Mouse (Mus musculus) intestine, embryonic 16.5 days (tissue): ENCODE measurements around the gene Mboat7. TPM values are rescaled to one million over a fixed set of nuclear protein-coding genes. Genes with fewer than 3 reads are reported as not detected.
A peak's percentile ranks its signal among the peaks of the same experiment; 100 is the strongest.

Source experiments
- ATAC-seq: fragments of 200-750 bp; cut with Nextera tagmentation; 2 replicates; pipeline ENCODE4 v1.8.0; 2017; ENCODE audit warnings: moderate TSS enrichment, moderate library complexity
- H3K27ac ChIP-seq: fragments of 300-500 bp; sonication (generic); 2 replicates; pipeline ENCODE4 v1.5.1; 2014; ENCODE audit warnings: mild to moderate bottlenecking, low read length
- H3K27me3 ChIP-seq: fragments of 300-500 bp; sonication (generic); replicated peaks from 2 replicates; pipeline ENCODE4 v1.6.1; 2014; ENCODE audit warnings: low read length, control low read depth, mixed read lengths; ENCODE audit not compliant: control insufficient read depth, insufficient read depth
- H3K36me3 ChIP-seq: fragments of 300-500 bp; sonication (generic); 2 replicates; pipeline ENCODE4 v1.6.1; 2014; ENCODE audit warnings: low read length, control low read depth; ENCODE audit not compliant: control insufficient read depth, insufficient read depth
- H3K4me1 ChIP-seq: fragments of 300-500 bp; sonication (generic); 2 replicates; pipeline ENCODE4 v1.6.1; 2014; ENCODE audit warnings: low read length, control low read depth, mixed read lengths; ENCODE audit not compliant: control insufficient read depth, insufficient read depth
- H3K4me2 ChIP-seq: fragments of 300-500 bp; sonication (generic); 2 replicates; pipeline ENCODE4 v1.6.1; 2014; ENCODE audit warnings: low read depth, low read length, control low read depth
- H3K4me3 ChIP-seq: fragments of 300-500 bp; sonication (generic); 2 replicates; pipeline ENCODE4 v1.5.1; 2014; ENCODE audit warnings: mild to moderate bottlenecking, low read length
- H3K9ac ChIP-seq: fragments of 300-500 bp; sonication (generic); 2 replicates; pipeline ENCODE4 v1.6.1; 2014; ENCODE audit warnings: low read depth, low read length
- H3K9me3 ChIP-seq: fragments of 300-500 bp; sonication (generic); 2 replicates; pipeline ENCODE4 v1.6.1; 2016; ENCODE audit warnings: low read length, control low read depth; ENCODE audit not compliant: control insufficient read depth
- WGBS: fragments of 180-500 bp; shearing (Covaris S2); extraction: QIAGEN DNeasy Blood & Tissue Kit; methylation state at CpG from one replicate; pipeline ENCODE4 v1.1.7; 2014; 5-methylcytosine and 5-hydroxymethylcytosine counted together
- microRNA-seq: library from miRNA; unstranded; fragments of <30 nt; microRNA quantifications from one replicate; pipeline ENCODE4, GENCODE M21; 2016
- polyA plus RNA-seq: library from polyadenylated mRNA; unstranded; fragments of >200 nt; fragmentation: Nextera tagmentation; extraction: Ambion mirVana; gene quantifications from 2 replicates; pipeline ENCODE4 v1.2.1, GENCODE M21; 2015

The Mboat7 gene
- polyA plus RNA-seq, 1 experiment from 2014 or later = 60.7 TPM

DNA sequence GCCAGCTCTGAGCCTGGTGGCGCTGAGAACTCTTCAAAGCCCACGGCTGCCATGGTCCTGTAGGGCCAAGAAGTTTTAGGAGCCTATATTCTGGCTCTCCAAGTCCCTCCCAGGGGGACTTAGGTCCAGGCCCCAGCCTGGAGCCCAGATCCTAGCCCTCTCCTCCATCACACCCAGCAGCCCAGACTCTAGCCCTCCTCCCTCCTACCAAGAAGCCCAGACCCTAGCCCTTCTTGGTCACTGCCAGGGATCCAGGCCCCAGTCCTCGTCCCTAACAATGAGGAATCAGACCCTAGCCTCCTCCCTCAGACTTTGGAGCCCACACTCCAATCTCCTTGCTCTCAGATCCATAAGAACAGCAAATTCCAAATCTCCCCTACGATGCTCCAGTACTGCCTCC is 64.3 kb downstream of the Mboat7 start:
- ATAC-seq = peak; percentile 42
- no peaks in the 10 kb centered on the region for H3K36me3 ChIP-seq
- H3K9me3 ChIP-seq = no peaks in the 10 kb centered on the region
- peaks cover 14% of the 10 kb centered on the region for H3K4me1 ChIP-seq
- H3K4me3 ChIP-seq = peak overlapping the region; percentile 57
- peak overlapping the region; percentile 74 for H3K9ac ChIP-seq
- no peaks in the 10 kb centered on the region for H3K27me3 ChIP-seq
- 33% methylated on average over 4 of the region's 4 CpGs for WGBS
- H3K4me2 ChIP-seq = peak overlapping the region; percentile 96
- H3K27ac ChIP-seq = no peak overlapping the region

Small RNAs within 50 kb of the gene (microRNA-seq; reads per million reads assigned to microRNA genes)
- gene Mir3572 = 1.6 reads per million

Other genes starting within 250 kb of the Mboat7 start
- gene Tarm1, start 190.9 kb downstream of the Mboat7 start, polyA plus RNA-seq = 0.09 TPM in 1 of 2 replicates, not detected in the other
- gene Oscar, start 77.4 kb downstream of the Mboat7 start, polyA plus RNA-seq = 0.07 TPM in 1 of 2 replicates, not detected in the other
- 531 and 551 TPM in 2 replicates for gene Ndufa3, start 76.2 kb downstream of the Mboat7 start, polyA plus RNA-seq
- 15.5 and 18.0 TPM in 2 replicates for gene Tfpt, start 63.6 kb downstream of the Mboat7 start, polyA plus RNA-seq
- gene Prpf31, start 63.5 kb downstream of the Mboat7 start, polyA plus RNA-seq = 70.6 and 81.1 TPM in 2 replicates
- 43.2 and 46.1 TPM in 2 replicates for gene Cnot3, start 48.3 kb downstream of the Mboat7 start, polyA plus RNA-seq
- 16.8 and 17.3 TPM in 2 replicates for gene Leng1, start 27.7 kb downstream of the Mboat7 start, polyA plus RNA-seq
- 104 and 110 TPM in 2 replicates for gene Tmc4, start 16.0 kb downstream of the Mboat7 start, polyA plus RNA-seq
- 191 and 208 TPM in 2 replicates for gene Tsen34, start 660 bp downstream of the Mboat7 start, polyA plus RNA-seq
- 1,268 and 1,365 TPM in 2 replicates for gene Rps9, start 10.5 kb upstream of the Mboat7 start, polyA plus RNA-seq
- gene Pirb, start 26.9 kb upstream of the Mboat7 start, polyA plus RNA-seq = 0.94 and 1.1 TPM in 2 replicates
- gene Gm15448, start 132.2 kb upstream of the Mboat7 start, polyA plus RNA-seq = 0.07 TPM in 1 of 2 replicates, not detected in the other
- gene Pira2, start 151.5 kb upstream of the Mboat7 start, polyA plus RNA-seq = 0.32 and 0.39 TPM in 2 replicates
- 0.10 and 0.17 TPM in 2 replicates for gene Gm14548, start 204.6 kb upstream of the Mboat7 start, polyA plus RNA-seq
- 0.24 and 0.34 TPM in 2 replicates for gene Lilra6, start 222.0 kb upstream of the Mboat7 start, polyA plus RNA-seq